Mouse (Mus musculus): ENCODE measurements around the gene Snurf. TPM values are rescaled to one million over a fixed set of nuclear protein-coding genes. Genes with fewer than 3 reads are reported as not detected.

Snurf gene
- total RNA-seq (2017): not detected in 2 replicates

- ATAC-seq (replicated peaks; ENCODE audit: low read depth, poor library complexity, severe bottlenecking): no peak
Measured at GRCm38 (mm10) chr7:60004606-60005330, at the start of gene Snurf, which contains the start of gene Gm38393. Gene Snurf (minus strand): TSS chr7:60005049. Gene Gm38393 (minus strand): TSS chr7:60005064.

GRCm38 (mm10) chr7:60047481-60048201 is 42.8 kb upstream of the Snurf start:
- ATAC-seq (replicated peaks; ENCODE audit: low read depth, poor library complexity, severe bottlenecking): no peak

GRCm38 (mm10) chr7:60013186-60013585 is 8.3 kb upstream of the Snurf start:
- ATAC-seq (replicated peaks; ENCODE audit: low read depth, poor library complexity, severe bottlenecking): no peak

- ATAC-seq (replicated peaks; ENCODE audit: low read depth, poor library complexity, severe bottlenecking): no peak
Measured at GRCm38 (mm10) chr7:60007727-60008360, 3.0 kb upstream of the Snurf start.

GRCm38 (mm10) chr7:60006262-60006661 is 1.4 kb upstream of the Snurf start:
- no peak for ATAC-seq (replicated peaks; ENCODE audit: low read depth, poor library complexity, severe bottlenecking)

GRCm38 (mm10) chr7:60003921-60004605 is 786 bp downstream of the Snurf start:
- ATAC-seq (replicated peaks; ENCODE audit: low read depth, poor library complexity, severe bottlenecking): no peak

- no peak for ATAC-seq (replicated peaks; ENCODE audit: low read depth, poor library complexity, severe bottlenecking)
Measured at GRCm38 (mm10) chr7:60003006-60003865, 1.6 kb downstream of the Snurf start.

GRCm38 (mm10) chr7:59978646-59979045 is 26.2 kb downstream of the Snurf start:
- no peak for ATAC-seq (replicated peaks; ENCODE audit: low read depth, poor library complexity, severe bottlenecking)

Other genes starting within 250 kb of the Snurf start
- gene Gm38393, start within 50 bp of the Snurf start, total RNA-seq (2017): not detected in 2 replicates
- gene Snrpn, start 135.2 kb upstream of the Snurf start, total RNA-seq (2017): not detected in 2 replicates